Mouse (Mus musculus): ENCODE results near the gene Cntn5.

The Cntn5 gene

GRCm38 (mm10) chr9:10121350-10122057, 783.1 kb downstream of the Cntn5 start:
- DNase-seq = no peak

GRCm38 (mm10) chr9:10116581-10116980, 788.0 kb downstream of the Cntn5 start:
- no peak for DNase-seq

- DNase-seq = no peak
Measured at GRCm38 (mm10) chr9:10109156-10109555, 795.4 kb downstream of the Cntn5 start.

- DNase-seq = no peak
Measured at GRCm38 (mm10) chr9:10107861-10108260, 796.7 kb downstream of the Cntn5 start.

GRCm38 (mm10) chr9:10101812-10102440, 802.6 kb downstream of the Cntn5 start:
- DNase-seq = no peak

GRCm38 (mm10) chr9:10076282-10076681, 828.3 kb downstream of the Cntn5 start:
- DNase-seq = no peak

- no peak for DNase-seq
Measured at GRCm38 (mm10) chr9:10073401-10073800, 831.2 kb downstream of the Cntn5 start.

GRCm38 (mm10) chr9:10072860-10073259, 831.7 kb downstream of the Cntn5 start:
- DNase-seq = no peak

- no peak for DNase-seq
Measured at GRCm38 (mm10) chr9:10071271-10071670, 833.3 kb downstream of the Cntn5 start.

GRCm38 (mm10) chr9:10044969-10045789, 859.4 kb downstream of the Cntn5 start:
- DNase-seq = no peak

- no peak for DNase-seq
Measured at GRCm38 (mm10) chr9:10043001-10043400, 861.6 kb downstream of the Cntn5 start.

GRCm38 (mm10) chr9:10015129-10015528, 889.4 kb downstream of the Cntn5 start:
- no peak for DNase-seq

- no peak for DNase-seq
Measured at GRCm38 (mm10) chr9:9984028-9984427, 920.5 kb downstream of the Cntn5 start.

GRCm38 (mm10) chr9:9983220-9983619, 921.4 kb downstream of the Cntn5 start:
- no peak for DNase-seq

GRCm38 (mm10) chr9:9965370-9965769, 939.2 kb downstream of the Cntn5 start:
- no peak for DNase-seq

- DNase-seq = no peak
Measured at GRCm38 (mm10) chr9:9960610-9961172, 943.9 kb downstream of the Cntn5 start.

GRCm38 (mm10) chr9:9949346-9949745, 955.2 kb downstream of the Cntn5 start:
- no peak for DNase-seq

GRCm38 (mm10) chr9:9944872-9945271, 959.7 kb downstream of the Cntn5 start:
- DNase-seq = no peak

GRCm38 (mm10) chr9:9937444-9938436, 966.8 kb downstream of the Cntn5 start:
- no peak for DNase-seq

GRCm38 (mm10) chr9:9920580-9920979, 984.0 kb downstream of the Cntn5 start:
- DNase-seq = no peak

- peak; percentile 50 for DNase-seq
Measured at GRCm38 (mm10) chr9:9899070-9899469, 1005.5 kb downstream of the Cntn5 start.

GRCm38 (mm10) chr9:9886210-9886609, 1018.4 kb downstream of the Cntn5 start:
- no peak for DNase-seq
